Mouse (Mus musculus) gonadal fat pad, adult 2 months (tissue): ENCODE measurements around the gene Sprr2i. TPM values are rescaled to one million over a fixed set of nuclear protein-coding genes. Genes with fewer than 3 reads are reported as not detected.

Experiments used
- DNase-seq: peaks from one replicate; pipeline ENCODE4 v3.0.0-alpha.2; 2012; ENCODE audit warnings: low read depth
- polyA plus RNA-seq: library from polyadenylated mRNA; depleted of rRNA; stranded (reverse); fragments of >200 nt; gene quantifications from 2 replicates; pipeline ENCODE4 v1.2.3, GENCODE M21; 2012; rRNA removed

Gene Sprr2i
- polyA plus RNA-seq = not detected in 2 replicates

GRCm38 (mm10) chr3:92407691-92408090, at the start of gene Sprr2i:
TSS of gene Sprr2i (plus strand) at chr3:92407991.
- DNase-seq = no peak

GRCm38 (mm10) chr3:92361619-92362018, 46.2 kb upstream of the Sprr2i start:
- no peak for DNase-seq

- no peak for DNase-seq
Observed at GRCm38 (mm10) chr3:92364887-92365286, 42.9 kb upstream of the Sprr2i start, which contains the start of gene Sprr2f. TSS of gene Sprr2f (plus strand) at chr3:92365187.

- no peak for DNase-seq
Observed at GRCm38 (mm10) chr3:92373613-92374012, 34.2 kb upstream of the Sprr2i start.

GRCm38 (mm10) chr3:92385385-92385784, 22.4 kb upstream of the Sprr2i start, which contains the start of gene Sprr2h:
TSS of gene Sprr2h (plus strand) at chr3:92385685.
- no peak for DNase-seq

- no peak for DNase-seq
Observed at GRCm38 (mm10) chr3:92394301-92394700, 13.5 kb upstream of the Sprr2i start.

GRCm38 (mm10) chr3:92417782-92418181, 10.0 kb downstream of the Sprr2i start, which contains the start of gene Sprr2j-ps:
TSS of gene Sprr2j-ps (plus strand) at chr3:92418082.
- DNase-seq = no peak

GRCm38 (mm10) chr3:92429323-92429722, 21.5 kb downstream of the Sprr2i start, which contains the start of gene Gm9774:
TSS of gene Gm9774 (minus strand) at chr3:92429423.
- no peak for DNase-seq

GRCm38 (mm10) chr3:92432282-92432681, 24.5 kb downstream of the Sprr2i start, which contains the start of gene Sprr2k:
TSS of gene Sprr2k (plus strand) at chr3:92432582.
- DNase-seq = no peak

GRCm38 (mm10) chr3:92438689-92439088, 30.9 kb downstream of the Sprr2i start, which contains the start of gene Sprr1b:
TSS of gene Sprr1b (minus strand) at chr3:92438789.
- DNase-seq = no peak

- DNase-seq = peak; percentile 4
Observed at GRCm38 (mm10) chr3:92440177-92440576, 32.4 kb downstream of the Sprr2i start.

- no peak for DNase-seq
Observed at GRCm38 (mm10) chr3:92455151-92455550, 47.4 kb downstream of the Sprr2i start.

GRCm38 (mm10) chr3:92458620-92459019, 50.8 kb downstream of the Sprr2i start, which contains the start of gene Sprr3:
TSS of gene Sprr3 (minus strand) at chr3:92458720.
- no peak for DNase-seq

Other genes with a start within 250 kb of the Sprr2i start
- 0.09 TPM in 1 of 2 replicates, not detected in the other for gene Sprr2a1, start 192.2 kb upstream of the Sprr2i start, polyA plus RNA-seq
- gene Sprr2a2, start 192.1 kb upstream of the Sprr2i start, polyA plus RNA-seq = 3.7 and 5.4 TPM in 2 replicates
- gene Sprr2a3, start 122.6 kb upstream of the Sprr2i start, polyA plus RNA-seq = 0.42 TPM in 1 of 2 replicates, not detected in the other
- gene Sprr2b, start 91.4 kb upstream of the Sprr2i start, polyA plus RNA-seq = 0.18 TPM in 1 of 2 replicates, not detected in the other
- not detected in 2 replicates for gene Sprr2d, start 68.9 kb upstream of the Sprr2i start, polyA plus RNA-seq
- not detected in 2 replicates for gene Sprr2e, start 55.8 kb upstream of the Sprr2i start, polyA plus RNA-seq
- 0.25 TPM in 1 of 2 replicates, not detected in the other for gene Sprr2f, start 42.8 kb upstream of the Sprr2i start, polyA plus RNA-seq
- not detected in 2 replicates for gene Sprr2h, start 22.3 kb upstream of the Sprr2i start, polyA plus RNA-seq
- gene Sprr2j-ps, start 10.1 kb downstream of the Sprr2i start, polyA plus RNA-seq = not detected in 2 replicates
- gene Gm9774, start 21.4 kb downstream of the Sprr2i start, polyA plus RNA-seq = 6.2 and 7.4 TPM in 2 replicates
- gene Sprr2k, start 24.6 kb downstream of the Sprr2i start, polyA plus RNA-seq = not detected in 2 replicates
- not detected in 2 replicates for gene Sprr1b, start 30.8 kb downstream of the Sprr2i start, polyA plus RNA-seq
- gene Sprr3, start 50.7 kb downstream of the Sprr2i start, polyA plus RNA-seq = not detected in 2 replicates
- 0.28 TPM in 1 of 2 replicates, not detected in the other for gene Sprr1a, start 77.9 kb downstream of the Sprr2i start, polyA plus RNA-seq
- not detected in 2 replicates for gene Sprr4, start 92.5 kb downstream of the Sprr2i start, polyA plus RNA-seq
- gene 2310046K23Rik, start 126.5 kb downstream of the Sprr2i start, polyA plus RNA-seq = not detected in 2 replicates
- gene Ivl, start 165.7 kb downstream of the Sprr2i start, polyA plus RNA-seq = not detected in 2 replicates
- gene Smcp, start 181.0 kb downstream of the Sprr2i start, polyA plus RNA-seq = 27.9 and 30.2 TPM in 2 replicates
- not detected in 2 replicates for gene 2210017I01Rik, start 199.5 kb downstream of the Sprr2i start, polyA plus RNA-seq
- 0.45 TPM in 1 of 2 replicates, not detected in the other for gene Lce6a, start 213.7 kb downstream of the Sprr2i start, polyA plus RNA-seq
- gene Lce1a1, start 240.3 kb downstream of the Sprr2i start, polyA plus RNA-seq = not detected in 2 replicates
- gene Lce1b, start 248.9 kb downstream of the Sprr2i start, polyA plus RNA-seq = not detected in 2 replicates